Mouse (Mus musculus): Measurements from ENCODE around the gene Art4.
"Not testable (repeated sequence)": the region's sequence is repeated elsewhere in the genome, so short reads cannot be mapped to it uniquely, and the experiment has no call there.

Art4 gene

GRCm38 (mm10) chr6:136857186-136857872 is at the start of gene Art4:
Gene Art4, minus strand, starts transcription at chr6:136857733.
- DNase-seq (ENCODE audit: low read depth, low spot score): no peak

GRCm38 (mm10) chr6:136906937-136907293 is 49.4 kb upstream of the Art4 start:
- DNase-seq (ENCODE audit: low read depth, low spot score): no peak

- no peak for DNase-seq (ENCODE audit: low read depth, low spot score)
Observed at GRCm38 (mm10) chr6:136906283-136906936, 48.9 kb upstream of the Art4 start.

- no peak for DNase-seq (ENCODE audit: low read depth, low spot score)
Observed at GRCm38 (mm10) chr6:136903885-136904470, 46.4 kb upstream of the Art4 start.

- DNase-seq (ENCODE audit: low read depth, low spot score): no peak
Observed at GRCm38 (mm10) chr6:136902527-136902926, 45.0 kb upstream of the Art4 start.

GRCm38 (mm10) chr6:136901010-136901409 is 43.5 kb upstream of the Art4 start:
- DNase-seq (ENCODE audit: low read depth, low spot score): no peak

- DNase-seq (ENCODE audit: low read depth, low spot score): no peak
Observed at GRCm38 (mm10) chr6:136900369-136901009, 43.0 kb upstream of the Art4 start.

GRCm38 (mm10) chr6:136898954-136899353 is 41.4 kb upstream of the Art4 start:
- DNase-seq (ENCODE audit: low read depth, low spot score): no peak

- DNase-seq (ENCODE audit: low read depth, low spot score): no peak
Observed at GRCm38 (mm10) chr6:136898222-136898621, 40.7 kb upstream of the Art4 start.

- DNase-seq (ENCODE audit: low read depth, low spot score): no peak
Observed at GRCm38 (mm10) chr6:136897789-136898188, 40.3 kb upstream of the Art4 start.

GRCm38 (mm10) chr6:136894532-136895339 is 37.2 kb upstream of the Art4 start:
- DNase-seq (ENCODE audit: low read depth, low spot score): no peak

- no peak for DNase-seq (ENCODE audit: low read depth, low spot score)
Observed at GRCm38 (mm10) chr6:136892002-136892401, 34.5 kb upstream of the Art4 start.

- no peak for DNase-seq (ENCODE audit: low read depth, low spot score)
Observed at GRCm38 (mm10) chr6:136889554-136889953, 32.0 kb upstream of the Art4 start.

GRCm38 (mm10) chr6:136889067-136889466 is 31.5 kb upstream of the Art4 start:
- DNase-seq (ENCODE audit: low read depth, low spot score): no peak

- no peak for DNase-seq (ENCODE audit: low read depth, low spot score)
Observed at GRCm38 (mm10) chr6:136887854-136888253, 30.3 kb upstream of the Art4 start.

GRCm38 (mm10) chr6:136884766-136885165 is 27.2 kb upstream of the Art4 start:
- DNase-seq (ENCODE audit: low read depth, low spot score): not testable (repeated sequence)

- no peak for DNase-seq (ENCODE audit: low read depth, low spot score)
Observed at GRCm38 (mm10) chr6:136883961-136884360, 26.4 kb upstream of the Art4 start.

GRCm38 (mm10) chr6:136883431-136883915 is 25.9 kb upstream of the Art4 start:
- no peak for DNase-seq (ENCODE audit: low read depth, low spot score)

- DNase-seq (ENCODE audit: low read depth, low spot score): no peak
Observed at GRCm38 (mm10) chr6:136881678-136882077, 24.1 kb upstream of the Art4 start.

GRCm38 (mm10) chr6:136875670-136876069 is 18.1 kb upstream of the Art4 start, which contains the start of gene Mgp:
Gene Mgp, minus strand, starts transcription at chr6:136875823.
- no peak for DNase-seq (ENCODE audit: low read depth, low spot score)

GRCm38 (mm10) chr6:136874599-136874998 is 17.1 kb upstream of the Art4 start:
- DNase-seq (ENCODE audit: low read depth, low spot score): no peak
